Mouse (Mus musculus) megakaryocyte, embryonic 14.5 days (primary cell): ENCODE measurements at regions not wholly inside any gene's neighbourhood (a gene's known extent, or its start where the extent isn't known, plus 50 kb on each side); places are given as distances from the start of the nearest gene placed in this dataset.

ENCODE experiments used
- FLI1 ChIP-seq: IDR thresholded peaks from 2 replicates; pipeline ENCODE4 v1.6.1; 2012; ENCODE audit warnings: low read length, inconsistent platforms, mixed read lengths
- GATA1 ChIP-seq: IDR thresholded peaks from 3 replicates; pipeline ENCODE4 v1.6.1; 2012; ENCODE audit warnings: mixed read lengths, low read length, inconsistent platforms, borderline replicate concordance

DNA sequence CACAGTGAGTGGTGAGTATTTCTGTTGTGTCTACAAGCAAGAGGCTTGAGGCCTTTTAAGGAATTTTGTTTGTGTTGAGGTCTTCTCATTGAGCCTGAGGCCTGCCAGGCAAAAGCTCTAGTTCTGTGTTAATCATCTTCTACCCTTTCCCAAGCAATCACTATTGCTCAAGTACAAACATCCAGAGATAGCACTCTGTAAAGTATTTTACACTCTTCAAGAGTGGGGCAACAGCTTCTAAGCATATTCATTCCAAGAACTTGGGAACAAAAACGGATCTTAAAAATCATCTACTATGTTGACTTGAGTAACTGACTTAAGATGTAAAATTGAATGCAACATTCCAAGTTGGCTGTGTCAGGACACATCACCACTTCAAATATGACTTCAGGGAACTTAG lies 378.7 kb upstream of the Gm5148 start:
- TF ChIP-seq GATA1 (no peak), FLI1 (no peak)
